Mouse (Mus musculus) midbrain, postnatal 0 days (tissue): ENCODE measurements at regions not wholly inside any gene's neighbourhood (a gene's known extent, or its start where the extent isn't known, plus 50 kb on each side); places are given as distances from the start of the nearest gene placed in this dataset.
A peak's percentile ranks its signal among the peaks of the same experiment; 100 is the strongest.

Experiments
- ATAC-seq: fragments of 200-750 bp; cut with Nextera tagmentation; 2 replicates; pipeline ENCODE4 v1.8.0; 2017; ENCODE audit warnings: moderate number of reproducible peaks, mild to moderate bottlenecking, moderate TSS enrichment, moderate library complexity; ENCODE audit not compliant: low FRiP score
- DNase-seq: peaks from one replicate; pipeline ENCODE4 v3.0.0-alpha.2; 2015; ENCODE audit warnings: low spot score
- H3K27ac ChIP-seq: fragments of 300-500 bp; sonication (generic); 2 replicates; pipeline ENCODE4 v1.5.1; 2014; ENCODE audit warnings: low read depth, mild to moderate bottlenecking, low read length, mixed read lengths
- H3K27me3 ChIP-seq: fragments of 300-500 bp; sonication (generic); 2 replicates; pipeline ENCODE4 v1.6.1; 2014; ENCODE audit warnings: low read length, control low read depth, mixed read lengths; ENCODE audit not compliant: insufficient read depth
- H3K36me3 ChIP-seq: fragments of 300-500 bp; sonication (generic); 2 replicates; pipeline ENCODE4 v1.6.1; 2014; ENCODE audit warnings: low read length, control low read depth, mixed read lengths; ENCODE audit not compliant: insufficient read depth
- H3K4me1 ChIP-seq: fragments of 300-500 bp; sonication (generic); 2 replicates; pipeline ENCODE4 v1.6.1; 2014; ENCODE audit warnings: mild to moderate bottlenecking, control low read depth, antibody characterized with exemption, low read length, mixed read lengths; ENCODE audit not compliant: insufficient read depth
- H3K4me2 ChIP-seq: fragments of 300-500 bp; sonication (generic); 2 replicates; pipeline ENCODE4 v1.6.1; 2014; ENCODE audit warnings: low read depth, mild to moderate bottlenecking, low read length, mixed read lengths; ENCODE audit not compliant: poor library complexity, severe bottlenecking
- H3K4me3 ChIP-seq: fragments of 300-500 bp; sonication (generic); 2 replicates; pipeline ENCODE4 v1.5.1; 2014; ENCODE audit warnings: low read depth, mild to moderate bottlenecking, low read length, moderate library complexity
- H3K9ac ChIP-seq: fragments of 300-500 bp; sonication (generic); replicated peaks from 2 replicates; pipeline ENCODE4 v1.6.1; 2014; ENCODE audit warnings: mild to moderate bottlenecking, low read length, moderate library complexity, mixed read lengths; ENCODE audit not compliant: poor library complexity, severe bottlenecking
- H3K9me3 ChIP-seq: fragments of 300-500 bp; sonication (generic); 2 replicates; pipeline ENCODE4 v1.6.1; 2016; ENCODE audit warnings: low read length, control low read depth
- CTCF ChIP-seq: IDR thresholded peaks from 2 replicates; pipeline ENCODE4 v1.5.1; 2016; ENCODE audit warnings: antibody characterized with exemption, mild to moderate bottlenecking
- WGBS: fragments of 180-500 bp; shearing (Covaris S2); extraction: QIAGEN DNeasy Blood & Tissue Kit; methylation state at CpG from one replicate; pipeline ENCODE4 v1.1.7; 2014; 5-methylcytosine and 5-hydroxymethylcytosine counted together

- H3K27me3 ChIP-seq: no peaks in the 10 kb centered on the region
- no peaks in the 10 kb centered on the region for H3K36me3 ChIP-seq
- WGBS: 15% methylated on average over 16 of the region's 16 CpGs
- peak; percentile 97 for TF ChIP-seq CTCF
- no peak overlapping the region; the same call in 1 of the 2 replicates for H3K27ac ChIP-seq
- no peak overlapping the region; the same call in 1 of the 2 replicates for H3K9ac ChIP-seq
- H3K4me1 ChIP-seq: no peaks in the 10 kb centered on the region
- H3K4me2 ChIP-seq: peak overlapping the region; percentile 35; the same call in 1 of the 2 replicates
- DNase-seq (peak; percentile 91), ATAC-seq (peak; percentile 70)
- H3K4me3 ChIP-seq: 0 out of 2 replicates have a peak overlapping the region, but pooled peaks have one; percentile 10
- H3K9me3 ChIP-seq: no peaks in the 10 kb centered on the region
Observed at GRCm38 (mm10) chr5:46347368-46348083, 490.1 kb upstream of the Lcorl start.

DNA sequence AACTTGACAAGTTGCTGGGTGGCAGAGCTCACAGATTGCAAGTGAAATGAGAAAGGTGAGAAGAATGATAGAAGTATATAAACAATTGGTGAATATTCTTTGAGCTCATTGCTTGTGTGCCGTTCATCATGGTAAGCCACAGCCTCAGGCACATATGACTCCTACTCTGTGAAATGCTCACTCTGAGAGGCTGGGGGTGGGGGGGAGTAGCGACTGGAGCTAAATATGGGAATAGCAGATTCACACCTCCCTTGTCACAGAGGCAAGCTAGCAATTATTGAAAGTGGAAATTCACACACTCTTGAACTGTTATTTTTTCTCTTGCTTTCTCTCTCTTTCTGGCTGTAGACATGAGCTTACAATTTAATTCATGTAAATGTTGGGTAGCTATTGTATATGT, 481.0 kb upstream of the Lcorl start:
- DNase-seq: no peak
- H3K9me3 ChIP-seq: no peaks in the 10 kb centered on the region
- no peak for ATAC-seq
- H3K27me3 ChIP-seq: no peaks in the 10 kb centered on the region
- WGBS: 84% methylated on average over 2 of the region's 2 CpGs
- no peaks in the 10 kb centered on the region for H3K4me1 ChIP-seq
- no peak overlapping the region for H3K27ac ChIP-seq
- TF ChIP-seq CTCF: no peak
- H3K4me3 ChIP-seq: no peak overlapping the region
- H3K4me2 ChIP-seq: no peak overlapping the region
- H3K36me3 ChIP-seq: no peaks in the 10 kb centered on the region
- no peak overlapping the region for H3K9ac ChIP-seq

DNA sequence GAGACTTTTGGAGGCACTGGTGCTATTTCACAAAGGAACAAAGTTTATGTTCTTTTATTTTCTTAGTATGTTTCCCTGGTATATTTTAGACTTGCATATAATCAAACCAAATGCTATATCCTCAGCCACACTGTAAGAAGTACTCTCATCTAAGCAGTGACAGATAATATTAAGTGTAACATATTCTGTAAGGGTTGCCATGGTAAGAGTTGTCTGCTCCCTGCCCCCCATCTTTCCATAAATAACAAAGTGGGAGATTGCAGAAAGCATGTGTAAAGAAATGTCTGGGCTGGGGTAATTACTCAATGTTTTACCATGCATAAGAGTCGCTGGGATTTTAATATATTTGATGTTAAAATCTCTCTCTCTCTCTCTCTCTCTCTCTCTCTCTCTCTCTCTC, 473.5 kb upstream of the Lcorl start:
- H3K4me1 ChIP-seq: no peaks in the 10 kb centered on the region
- no peak overlapping the region for H3K4me3 ChIP-seq
- WGBS: 47% methylated on average over 1 of the region's 1 CpGs
- H3K4me2 ChIP-seq: no peak overlapping the region
- DNase-seq: no peak
- H3K27ac ChIP-seq: no peak overlapping the region
- no peaks in the 10 kb centered on the region for H3K36me3 ChIP-seq
- no peaks in the 10 kb centered on the region for H3K27me3 ChIP-seq
- TF ChIP-seq CTCF: no peak
- ATAC-seq: no peak
- H3K9me3 ChIP-seq: no peaks in the 10 kb centered on the region
- H3K9ac ChIP-seq: no peak overlapping the region
